Mouse (Mus musculus) adrenal gland, adult 8-10 months (tissue): ENCODE measurements at regions not wholly inside any gene's neighbourhood (a gene's known extent, or its start where the extent isn't known, plus 50 kb on each side); places are given as distances from the start of the nearest gene placed in this dataset.
A peak's percentile ranks its signal among the peaks of the same experiment; 100 is the strongest.
"Not testable (repeated sequence)": the region's sequence is repeated elsewhere in the genome, so short reads cannot be mapped to it uniquely, and the experiment has no call there.

Experiments
- DNase-seq: peaks from one replicate; pipeline ENCODE4 v3.0.0; 2022

DNA sequence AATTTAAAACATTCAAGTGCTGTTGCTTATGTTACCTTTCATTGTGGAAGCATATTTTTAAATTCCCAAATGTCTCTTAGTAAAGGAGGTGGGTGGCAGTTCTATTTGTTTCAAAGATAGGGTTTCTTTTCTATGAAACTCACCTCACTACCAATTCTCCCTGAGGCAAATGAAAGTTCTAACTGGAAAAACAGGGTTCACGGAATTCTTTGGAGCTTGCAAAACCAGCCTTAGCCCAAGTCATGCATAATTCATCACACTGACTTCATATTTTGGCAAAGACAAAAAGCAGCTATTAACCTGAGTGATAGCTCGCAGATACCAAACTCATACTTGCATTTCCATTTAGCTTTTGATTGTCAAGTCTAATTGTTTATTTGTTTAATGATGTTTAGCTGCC lies 73.8 kb downstream of the Dio2 start:
- no peak for DNase-seq

DNA sequence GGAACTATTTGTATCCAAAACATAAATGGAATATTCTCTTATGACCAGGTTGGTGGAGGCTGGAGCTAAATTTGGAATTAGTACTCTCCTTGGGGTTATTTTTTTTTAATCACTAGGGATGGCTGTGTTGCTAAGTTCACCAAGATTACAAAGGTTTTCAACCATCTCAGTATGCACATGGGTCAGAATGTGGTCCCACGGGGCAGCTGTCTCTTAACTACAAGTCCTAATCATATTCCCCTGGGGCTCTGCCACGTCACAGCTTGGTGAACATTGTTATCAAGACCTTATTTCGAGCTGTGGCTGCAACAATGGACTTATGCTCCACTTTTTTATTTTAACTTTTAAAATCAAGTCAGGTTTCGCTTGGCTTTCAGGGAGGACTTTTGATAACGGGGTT lies 92.8 kb downstream of the Dio2 start:
- DNase-seq = no peak

DNA sequence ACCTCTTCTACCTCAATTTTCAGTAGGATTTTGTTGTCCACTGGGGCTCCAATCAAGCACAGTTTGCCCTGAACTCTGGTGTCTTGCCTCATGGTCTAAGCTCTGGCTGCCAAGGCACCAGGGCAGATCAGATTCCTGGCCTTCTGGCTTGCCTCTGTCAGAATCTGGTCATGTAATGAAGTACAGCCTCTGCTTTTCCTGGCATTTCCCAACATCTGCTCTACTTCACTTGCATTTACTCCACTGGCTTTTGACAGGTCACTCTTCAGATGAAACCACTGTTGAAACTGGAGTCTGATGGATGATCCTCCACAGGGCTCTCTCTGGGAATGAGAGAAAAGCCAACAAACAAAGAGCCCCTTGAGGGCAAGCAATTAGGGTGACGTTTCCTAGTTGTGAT lies 94.3 kb downstream of the Dio2 start:
- peak; percentile 10 for DNase-seq

DNA sequence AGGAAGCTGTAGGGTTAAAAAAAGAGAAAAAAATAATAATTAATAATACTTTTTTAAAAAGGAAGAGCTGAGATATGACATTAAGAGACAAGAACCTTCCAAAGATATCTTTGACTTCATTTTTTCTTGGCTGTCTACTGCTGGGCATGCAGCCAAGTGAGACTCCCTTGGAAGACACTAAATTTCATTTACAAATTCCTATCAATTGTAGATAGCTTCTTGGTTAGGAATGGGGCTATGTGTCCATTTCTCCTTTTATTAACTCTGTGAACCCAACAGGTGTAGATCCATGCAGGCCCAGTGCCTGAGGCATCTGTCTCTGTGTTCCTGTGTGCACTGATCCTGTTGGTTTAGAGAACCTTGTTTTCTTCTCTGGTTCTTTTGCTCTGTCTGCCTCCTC lies 113.4 kb downstream of the Dio2 start:
- no peak for DNase-seq

DNA sequence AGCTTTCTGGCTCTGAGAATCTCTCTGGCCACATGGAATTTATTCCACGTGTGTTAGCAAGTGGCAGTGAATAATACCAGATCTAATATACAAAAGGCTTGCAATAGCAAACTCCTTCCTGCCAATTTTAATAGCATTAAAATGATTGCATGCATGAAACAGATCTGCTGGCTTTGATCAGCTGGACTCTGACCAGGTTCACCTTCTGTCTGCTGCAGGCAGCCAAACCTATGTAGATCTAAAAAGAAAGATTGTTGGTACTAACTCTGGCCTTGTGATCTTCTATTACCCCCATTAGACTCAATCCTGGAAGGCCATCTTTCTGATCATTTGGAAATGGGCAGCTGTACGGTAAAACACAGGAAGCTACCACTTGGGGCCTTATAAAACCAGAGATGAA lies 114.8 kb downstream of the Dio2 start:
- no peak for DNase-seq

DNA sequence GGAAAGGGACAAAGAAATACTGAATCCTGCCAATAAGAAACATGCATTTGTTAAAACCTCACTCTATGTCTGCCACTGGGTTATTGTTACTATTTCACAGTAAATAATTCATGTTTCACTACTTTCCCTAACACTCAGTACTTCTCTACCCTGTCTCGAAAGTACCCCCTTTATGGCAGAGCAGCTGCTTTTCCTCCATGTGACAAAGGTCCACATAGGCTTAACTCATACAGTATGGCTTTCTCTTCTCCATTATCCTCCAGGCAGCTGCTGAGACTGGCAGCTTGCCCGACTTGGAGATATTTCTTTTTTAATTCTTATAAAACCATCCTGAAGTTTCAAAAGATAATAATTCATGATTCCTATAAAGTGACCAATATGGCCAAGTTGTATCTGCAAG lies 129.4 kb downstream of the Dio2 start:
- no peak for DNase-seq

DNA sequence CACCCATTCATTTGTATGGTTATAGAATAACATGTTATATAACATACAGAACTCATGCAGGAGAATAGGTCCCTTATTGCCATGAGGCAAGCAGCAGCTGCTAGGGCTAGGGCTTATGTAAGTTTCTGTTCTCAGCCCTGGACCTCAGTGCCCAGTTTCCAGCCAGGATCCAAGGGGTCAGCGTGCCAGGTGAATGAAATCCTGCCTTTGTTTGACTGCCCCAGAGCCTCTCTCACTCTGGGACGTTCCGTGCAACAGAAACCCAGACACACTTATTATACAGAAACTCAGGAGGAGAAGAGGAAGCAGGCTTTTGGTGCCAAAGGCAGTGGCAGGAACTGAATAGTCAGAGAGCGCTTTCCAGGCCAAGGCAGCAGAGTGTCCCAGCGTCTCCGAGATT lies 130.3 kb downstream of the Dio2 start:
- DNase-seq = peak; percentile 1

DNA sequence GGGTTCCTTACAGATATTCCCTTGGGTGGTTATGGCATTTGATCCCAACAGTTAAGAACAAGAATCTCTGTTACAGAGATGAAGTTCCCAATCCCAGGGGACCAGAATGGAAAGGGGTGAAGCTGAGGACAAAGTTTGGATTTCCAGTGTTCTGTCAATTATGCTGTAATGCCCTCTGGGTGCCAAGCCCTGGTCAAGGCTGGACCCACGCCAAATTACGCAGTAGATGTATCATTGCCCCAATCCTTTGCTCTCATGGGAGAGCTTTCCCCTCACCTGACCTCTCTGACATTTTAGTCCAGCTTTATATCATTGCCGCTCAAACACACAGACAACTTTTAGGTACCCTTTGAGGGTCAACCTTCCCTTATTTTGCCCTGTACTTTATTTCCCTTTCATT lies 158.2 kb downstream of the Dio2 start:
- peak; percentile 15 for DNase-seq

DNA sequence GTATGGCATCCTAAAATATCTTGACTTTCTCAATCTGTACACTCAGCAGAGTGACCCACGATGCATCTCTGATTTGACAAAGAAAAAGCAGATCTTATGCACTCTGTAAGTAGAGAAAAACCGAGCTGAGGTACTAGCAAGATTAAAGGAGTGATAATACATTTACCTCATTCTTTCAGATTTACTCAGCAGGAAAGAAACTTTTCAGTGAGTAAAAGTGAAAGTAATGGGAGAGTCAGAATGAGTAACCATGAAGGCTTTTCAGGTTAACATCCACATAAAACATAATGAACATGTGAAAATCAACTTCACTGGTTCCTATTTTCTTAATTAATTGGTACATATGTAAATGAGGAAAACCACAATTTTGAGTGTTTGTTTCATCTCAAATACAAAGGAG lies 162.1 kb downstream of the Dio2 start:
- no peak for DNase-seq

DNA sequence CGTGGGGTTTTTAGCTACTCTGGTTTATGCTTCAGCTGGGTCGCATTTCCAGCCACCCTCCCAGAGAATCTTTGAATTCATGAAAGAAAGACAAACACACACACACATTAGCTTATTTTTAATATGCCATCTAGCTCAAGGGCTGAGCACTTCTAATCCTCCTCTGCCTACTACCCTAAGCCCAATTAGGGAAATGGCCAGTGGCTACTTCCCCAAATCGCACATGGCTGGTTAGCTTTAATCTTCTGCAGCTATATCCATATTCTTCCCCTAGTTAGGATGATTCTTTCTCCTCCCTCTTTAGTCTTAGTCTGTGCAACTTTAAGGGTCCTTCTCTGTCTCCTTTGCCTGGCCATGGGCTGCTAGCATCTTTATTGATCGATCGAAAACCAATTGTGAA lies 166.3 kb downstream of the Dio2 start:
- DNase-seq = no peak

DNA sequence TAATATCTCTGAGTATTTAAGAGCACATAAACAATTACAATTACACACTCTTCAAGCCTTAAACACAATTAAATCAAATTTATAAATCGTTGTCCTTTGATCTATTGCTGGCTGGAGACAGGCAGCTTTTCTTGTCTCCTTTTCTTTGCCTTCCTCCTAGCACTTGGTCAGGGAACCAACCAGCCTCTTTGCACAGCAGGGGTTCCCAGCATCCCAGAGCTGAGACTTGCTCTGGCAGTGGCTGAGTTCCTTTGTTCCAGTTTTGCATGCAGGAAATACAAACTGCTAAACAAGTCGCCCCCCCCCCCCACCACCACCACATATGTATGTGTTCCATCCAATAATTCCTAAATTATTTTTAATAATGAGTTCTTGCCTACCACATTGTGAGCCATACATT lies 166.7 kb downstream of the Dio2 start:
- DNase-seq = no peak

DNA sequence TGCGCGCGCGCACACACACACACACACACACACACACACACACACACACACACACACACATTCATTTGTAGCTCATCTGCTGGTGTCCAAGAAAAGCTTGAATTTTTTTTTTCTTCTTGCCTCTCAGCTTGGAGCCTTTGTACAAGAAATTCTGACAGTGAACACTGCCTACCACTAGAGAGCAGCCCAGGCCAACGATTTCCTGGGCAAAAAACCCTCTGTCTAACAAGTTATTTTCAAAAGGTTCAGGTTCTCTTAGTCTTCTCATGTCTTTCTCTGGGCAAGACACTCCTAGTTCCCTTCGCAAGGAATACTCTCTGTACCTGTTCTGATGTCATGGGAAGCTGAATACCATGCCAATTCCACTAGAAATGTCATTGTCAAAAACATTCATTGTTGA lies 171.9 kb downstream of the Dio2 start:
- DNase-seq = no peak

DNA sequence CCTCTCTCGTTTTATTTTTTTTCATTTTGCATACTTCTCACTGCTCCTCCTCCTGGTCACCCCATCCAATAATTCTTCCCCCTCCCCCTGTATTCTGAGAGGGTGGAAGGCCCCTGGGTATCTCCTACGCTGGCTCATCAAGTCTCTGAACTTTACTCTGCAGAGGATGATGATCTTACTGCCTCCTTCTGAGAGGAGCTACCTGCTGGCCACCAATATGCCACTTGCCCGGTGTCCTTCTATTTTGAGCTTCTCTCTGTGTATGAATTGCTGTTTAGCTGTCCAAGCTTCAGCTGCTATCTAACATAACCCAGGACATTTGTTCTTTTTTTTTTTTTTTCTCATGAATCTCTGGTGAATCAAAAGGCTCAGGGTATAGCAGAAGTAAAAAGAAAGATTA lies 173.2 kb downstream of the Dio2 start:
- no peak for DNase-seq

DNA sequence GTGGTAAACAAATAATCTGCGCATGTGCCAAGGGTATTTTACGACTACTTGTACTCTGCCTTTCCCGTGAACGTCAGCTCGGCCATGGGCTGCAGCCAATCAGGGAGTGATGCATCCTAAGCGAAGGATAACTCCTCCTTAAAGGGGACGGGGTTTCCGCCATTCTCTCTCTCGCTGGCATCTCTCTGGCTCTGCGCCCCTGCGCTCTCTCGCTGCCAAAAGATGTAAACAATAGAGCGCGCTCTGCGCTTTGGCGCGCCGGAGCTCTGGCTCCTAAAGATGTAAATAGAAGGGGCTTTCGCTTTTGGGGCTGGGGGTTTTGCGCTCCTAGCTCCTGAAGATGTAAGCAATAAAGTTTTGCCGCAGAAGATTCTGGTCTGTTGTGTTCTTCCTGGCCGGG lies 173.6 kb downstream of the Dio2 start:
- DNase-seq = not testable (repeated sequence)

DNA sequence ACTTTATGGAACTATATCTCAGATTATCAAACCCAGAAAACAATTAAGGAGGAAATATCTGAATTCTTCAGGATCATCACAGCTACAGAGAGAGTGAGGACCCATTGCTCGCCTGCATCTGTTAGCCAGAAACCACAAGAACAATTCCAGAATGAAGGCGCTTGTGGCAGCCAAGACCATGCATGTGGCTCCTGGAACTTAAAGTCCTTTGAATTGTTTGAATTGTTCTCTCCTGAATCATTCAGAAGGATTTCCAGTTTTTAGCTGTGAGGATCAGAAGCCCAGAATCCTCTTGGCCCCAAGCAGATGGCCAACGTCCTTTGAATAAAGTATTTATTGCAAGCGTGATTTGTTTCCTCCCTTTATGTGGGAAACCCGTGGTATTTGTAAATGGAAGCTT lies 195.9 kb downstream of the Dio2 start:
- no peak for DNase-seq
